Mouse (Mus musculus): ENCODE measurements at regions not wholly inside any gene's neighbourhood (a gene's known extent, or its start where the extent isn't known, plus 50 kb on each side); places are given as distances from the start of the nearest gene placed in this dataset.

DNA sequence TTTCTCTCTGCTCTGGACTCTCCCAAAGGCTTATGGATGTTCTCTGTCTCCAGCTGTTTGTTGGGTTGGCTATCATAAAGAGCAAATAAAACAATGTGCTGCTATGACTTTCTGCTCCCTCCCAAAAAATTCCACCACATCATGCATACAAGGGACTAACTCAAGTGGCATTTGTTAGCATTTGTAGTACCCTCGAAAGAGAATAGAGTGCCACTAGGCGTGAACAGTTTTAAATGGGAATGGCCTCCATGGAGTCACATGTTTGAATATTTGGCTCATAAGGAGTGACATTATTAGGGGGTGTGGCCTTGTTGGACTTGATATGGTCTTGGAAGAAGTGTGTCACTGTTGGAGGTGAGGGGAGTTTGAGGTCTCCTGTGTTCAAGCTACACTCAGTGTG lies 86.5 kb upstream of the Serbp1 start:
- DNase-seq (ENCODE audit: low read depth, low spot score), result no peak

DNA sequence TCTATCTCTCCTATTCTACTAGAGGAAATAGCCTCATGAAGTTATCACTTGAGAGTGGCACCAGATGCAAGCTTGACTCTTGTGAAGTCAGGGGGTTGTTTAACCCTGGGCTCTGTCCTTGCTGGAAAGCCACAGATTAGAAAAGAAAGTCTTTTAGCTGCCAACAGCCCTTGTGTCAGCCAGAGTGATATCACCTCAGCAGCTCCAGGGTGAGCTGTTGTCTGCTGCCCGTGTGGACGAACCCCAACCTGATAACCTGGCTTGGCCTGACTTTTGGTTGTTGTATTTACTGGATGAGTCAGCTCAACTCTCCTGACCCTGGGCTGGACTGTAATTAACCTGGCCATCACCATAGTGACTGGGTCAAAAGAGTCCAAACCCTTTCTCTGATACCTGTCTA lies 88.6 kb upstream of the Serbp1 start:
- DNase-seq (ENCODE audit: low read depth, low spot score), result no peak

DNA sequence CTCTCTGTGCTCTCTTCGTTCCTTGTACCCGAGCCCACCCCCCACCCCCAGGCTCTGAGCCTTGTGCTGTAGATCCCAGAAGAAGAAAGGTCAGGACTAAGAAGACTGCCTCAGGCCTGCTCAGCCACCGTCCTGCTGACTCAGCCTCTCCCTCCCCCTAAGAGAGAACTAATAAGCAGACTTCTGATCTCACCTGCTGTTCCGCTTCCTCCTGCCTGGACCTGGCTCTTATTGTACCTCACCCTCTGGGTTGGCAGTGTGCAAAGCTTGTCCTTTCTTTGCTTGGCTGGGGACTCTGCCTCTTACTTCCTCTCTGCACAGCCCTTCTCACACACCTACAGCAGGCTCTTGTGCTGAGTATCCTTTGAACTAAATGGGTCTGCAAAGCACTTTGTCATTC lies 91.3 kb upstream of the Serbp1 start:
- DNase-seq (ENCODE audit: low read depth, low spot score), result no peak

DNA sequence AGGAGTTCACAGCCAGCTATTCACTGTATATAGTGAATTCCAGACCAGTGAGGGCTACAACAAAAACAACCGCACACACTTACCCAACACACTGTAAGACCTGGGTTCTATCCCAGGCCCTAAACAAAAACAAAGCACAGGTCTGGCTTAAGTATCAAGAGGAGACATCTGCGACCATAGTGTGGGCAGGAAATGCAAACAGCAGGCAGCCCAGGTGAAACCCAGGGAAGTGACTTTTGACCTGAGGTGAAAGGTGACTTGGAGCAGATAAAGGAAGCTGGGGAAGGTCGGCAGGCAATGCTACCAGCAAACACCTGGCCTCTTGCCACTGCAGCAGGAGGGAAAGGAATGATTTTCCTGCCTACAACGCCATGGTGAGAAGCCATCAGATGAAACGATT lies 92.0 kb upstream of the Serbp1 start:
- DNase-seq (ENCODE audit: low read depth, low spot score), result no peak

DNA sequence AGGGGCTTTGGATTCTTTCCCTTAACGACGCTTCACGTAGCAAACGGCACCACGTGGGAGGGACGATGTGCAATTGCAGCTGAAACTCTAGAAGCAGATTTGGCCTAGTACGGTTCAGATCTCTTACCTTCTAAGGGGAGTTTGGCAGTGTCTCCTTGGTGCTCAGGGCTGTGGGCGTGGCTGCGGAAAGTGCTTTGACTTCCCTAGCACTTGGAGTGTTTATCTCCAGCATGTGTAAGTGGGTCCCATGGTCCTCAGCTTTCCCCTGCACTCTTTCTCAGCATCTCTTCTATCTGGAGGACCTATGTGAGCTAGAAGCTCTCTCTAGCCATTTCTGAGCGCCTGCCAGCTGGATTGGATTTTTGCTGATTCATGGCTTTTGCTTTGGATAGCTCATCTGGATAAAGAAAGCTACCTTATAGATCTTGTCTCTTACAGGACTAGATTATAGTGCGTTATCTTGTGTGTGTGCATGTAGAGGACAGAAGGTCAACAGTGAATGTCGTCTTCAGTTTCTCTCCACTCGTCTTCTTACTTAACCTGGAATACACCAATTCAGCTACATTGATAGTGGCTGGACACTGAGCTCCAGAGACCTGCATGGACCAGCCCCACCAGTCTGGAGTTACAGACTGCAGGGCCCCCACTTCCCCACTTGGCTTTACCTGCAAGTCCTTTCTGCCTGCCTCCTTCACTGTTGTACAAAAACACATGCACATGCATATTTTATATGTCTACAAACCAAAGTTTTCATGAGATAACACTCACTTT lies 92.8 kb upstream of the Serbp1 start:
- no peak for DNase-seq (ENCODE audit: low read depth, low spot score)

DNA sequence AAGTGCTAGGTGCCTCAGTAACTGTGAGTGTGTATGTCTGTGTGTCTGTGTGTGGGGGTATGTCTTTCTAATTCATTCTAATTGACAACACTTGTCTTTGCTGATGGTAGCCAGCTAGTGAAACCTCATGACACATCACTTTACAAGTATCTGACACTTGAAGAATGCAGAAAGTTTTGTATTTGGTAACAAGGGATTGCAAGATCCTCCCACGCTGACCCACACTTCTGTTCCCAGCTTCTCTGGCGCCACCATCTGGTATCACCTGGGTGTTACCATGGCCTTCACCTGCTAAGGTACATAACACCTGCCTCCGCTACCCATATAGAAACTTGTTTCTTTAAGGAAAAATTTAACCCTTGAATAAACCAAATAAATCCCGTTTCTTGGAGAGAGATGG lies 95.8 kb upstream of the Serbp1 start:
- no peak for DNase-seq (ENCODE audit: low read depth, low spot score)

DNA sequence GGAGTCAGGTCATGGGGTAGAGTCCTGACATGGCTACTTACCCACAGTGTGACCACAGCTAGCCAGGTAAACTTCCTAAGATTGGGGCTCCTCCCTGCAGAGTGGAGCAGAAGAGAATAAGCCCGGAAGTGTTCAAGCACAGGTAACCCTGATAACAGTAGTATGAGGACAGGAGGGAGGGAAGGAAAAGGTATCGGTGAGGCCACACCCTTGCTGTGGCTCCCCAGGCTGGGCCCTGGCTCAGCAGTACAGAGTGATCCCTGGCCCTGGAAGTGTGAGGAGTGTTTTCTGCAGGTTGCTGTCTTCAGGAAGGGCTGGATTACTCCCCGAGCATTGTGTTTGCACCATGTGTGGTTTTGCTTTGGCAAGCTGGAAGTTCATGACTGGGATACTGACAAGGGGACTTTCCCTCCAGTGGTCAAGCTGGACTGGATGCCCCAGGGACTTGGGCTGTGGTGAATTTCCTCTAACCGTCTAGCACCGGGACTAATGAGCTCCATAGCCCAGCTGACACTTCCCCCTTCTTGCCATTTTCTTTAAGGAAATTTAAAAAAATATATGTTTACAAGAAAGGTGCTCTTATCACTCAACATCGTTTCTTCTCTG lies 97.2 kb upstream of the Serbp1 start:
- no peak for DNase-seq (ENCODE audit: low read depth, low spot score)

DNA sequence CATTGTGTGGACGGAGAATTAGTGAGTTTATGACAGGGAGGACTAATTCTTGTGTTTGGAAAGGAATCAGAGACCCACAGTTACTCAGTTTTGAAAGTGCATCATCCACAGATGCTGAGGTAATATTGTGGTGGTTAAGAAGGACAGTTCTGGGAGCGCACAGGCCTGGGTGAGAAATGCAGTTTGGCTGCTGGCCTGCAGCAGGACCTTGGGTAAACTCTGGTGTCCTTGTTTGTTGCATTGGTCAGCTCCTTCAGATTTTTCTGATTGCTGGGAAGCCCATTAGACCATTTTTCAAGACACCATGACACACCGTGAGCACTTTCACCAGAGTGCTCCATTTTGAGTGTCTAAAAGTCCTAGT lies 99.0 kb upstream of the Serbp1 start:
- DNase-seq (ENCODE audit: low read depth, low spot score), result no peak

DNA sequence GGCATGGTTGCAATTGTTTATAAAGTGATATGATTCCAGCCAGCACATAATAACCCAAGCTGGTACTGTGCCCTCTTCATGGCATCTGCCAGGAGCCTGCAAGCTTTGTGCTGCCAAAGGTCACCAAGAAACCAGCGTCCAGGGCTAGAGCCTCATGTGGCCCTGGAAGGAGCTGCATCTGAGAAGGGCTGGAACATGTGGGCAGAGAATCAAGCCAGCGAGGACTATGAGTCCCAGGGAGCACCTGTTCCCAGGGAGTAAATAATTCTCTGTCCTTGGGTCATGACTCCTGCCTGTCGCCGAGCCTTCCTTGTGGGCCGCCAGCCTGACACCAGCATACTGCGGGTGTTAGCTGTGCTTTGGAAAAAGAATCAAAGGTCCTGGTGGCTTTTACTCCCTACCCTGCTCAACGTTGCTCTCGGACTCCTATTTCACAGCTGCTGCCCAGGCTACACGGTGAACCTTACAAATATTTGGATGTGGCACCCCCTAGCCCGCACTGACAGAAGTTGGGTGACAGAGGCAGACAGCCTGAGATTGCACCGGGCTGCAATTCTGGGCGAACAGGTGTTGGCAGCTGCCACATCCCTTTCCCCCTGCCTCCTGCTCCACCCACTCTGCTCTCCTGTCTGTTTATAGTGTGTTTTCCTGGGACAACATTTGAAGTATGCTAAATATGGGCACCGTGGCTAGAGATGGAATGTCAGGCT lies 99.5 kb upstream of the Serbp1 start:
- DNase-seq (ENCODE audit: low read depth, low spot score), result no peak

DNA sequence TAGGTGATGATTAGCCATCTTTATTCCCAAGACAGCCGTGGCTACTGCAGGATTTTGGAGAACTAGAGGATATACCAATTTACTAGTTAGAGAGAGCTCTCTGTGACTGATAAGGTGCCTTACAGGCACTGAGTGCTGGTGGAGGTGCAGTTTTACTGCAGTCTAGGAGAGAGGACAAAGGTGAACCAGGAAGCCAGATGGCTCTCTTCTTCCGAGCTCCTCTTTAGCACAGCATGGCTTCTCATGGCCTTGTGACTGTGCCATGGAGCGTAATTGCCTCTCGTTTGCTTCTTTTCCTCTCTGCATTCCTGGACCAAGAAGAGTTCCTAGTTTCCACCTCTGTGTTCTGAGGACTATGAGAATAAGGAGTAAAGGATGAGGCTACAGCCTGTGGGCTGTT lies 100.2 kb upstream of the Gadd45a start:
- no peak for DNase-seq (ENCODE audit: low read depth, low spot score)

DNA sequence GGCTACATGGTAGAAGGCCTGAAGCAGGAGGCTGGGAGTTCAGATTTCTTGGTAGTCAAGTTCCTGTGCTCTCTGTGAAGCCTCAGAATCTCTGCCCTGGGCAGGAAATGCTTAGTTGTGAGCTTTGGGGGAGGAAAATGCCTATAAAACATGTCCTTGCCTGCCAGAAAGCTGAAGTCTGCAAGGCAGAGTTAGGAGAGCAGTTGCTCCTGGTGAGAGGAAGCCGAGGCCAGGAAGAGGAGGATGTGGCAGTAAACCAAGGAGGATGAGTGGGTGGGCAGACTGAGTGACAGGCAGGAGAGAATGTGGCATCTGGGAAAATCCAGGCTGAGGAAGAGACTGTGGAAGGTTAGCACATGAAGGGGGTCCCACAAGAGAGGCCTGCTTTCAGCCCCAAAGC lies 97.7 kb upstream of the Gadd45a start:
- no peak for DNase-seq (ENCODE audit: low read depth, low spot score)

DNA sequence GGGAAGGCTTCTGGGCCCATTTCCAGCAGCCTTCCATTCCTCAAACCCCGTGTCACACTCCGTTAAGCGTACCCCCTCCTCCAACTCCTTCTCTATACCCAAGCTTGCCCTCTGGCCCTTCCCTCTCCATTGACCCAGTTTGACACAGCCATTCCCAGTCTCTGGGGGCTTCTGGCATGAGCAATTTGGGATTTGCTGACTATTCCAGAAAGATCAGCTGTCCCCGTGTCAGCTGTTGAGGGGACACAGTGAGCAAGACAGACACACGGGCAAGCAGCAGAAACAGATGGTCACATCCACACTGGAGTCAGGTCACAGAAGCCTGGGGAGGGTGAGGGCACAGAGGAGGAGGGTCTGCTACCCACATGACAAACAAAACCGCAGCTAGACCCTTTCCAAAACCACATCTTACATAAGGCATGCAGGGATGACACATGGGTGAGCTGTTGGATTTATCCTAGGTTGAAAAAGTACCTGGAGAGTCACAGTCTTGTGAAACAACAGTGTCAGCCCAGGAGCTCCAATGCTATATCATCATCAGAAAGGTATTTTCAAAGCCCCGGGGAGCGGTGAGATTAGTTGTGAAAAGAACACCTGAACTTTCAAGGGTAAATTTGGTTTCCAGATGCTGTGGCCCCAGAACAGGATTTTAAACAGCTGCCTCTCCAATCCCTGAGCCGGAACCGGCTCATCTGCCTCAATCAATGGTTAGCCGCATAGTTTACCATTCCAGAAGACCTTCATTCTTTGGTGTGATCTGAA lies 93.5 kb upstream of the Gadd45a start:
- DNase-seq (ENCODE audit: low read depth, low spot score), result no peak

DNA sequence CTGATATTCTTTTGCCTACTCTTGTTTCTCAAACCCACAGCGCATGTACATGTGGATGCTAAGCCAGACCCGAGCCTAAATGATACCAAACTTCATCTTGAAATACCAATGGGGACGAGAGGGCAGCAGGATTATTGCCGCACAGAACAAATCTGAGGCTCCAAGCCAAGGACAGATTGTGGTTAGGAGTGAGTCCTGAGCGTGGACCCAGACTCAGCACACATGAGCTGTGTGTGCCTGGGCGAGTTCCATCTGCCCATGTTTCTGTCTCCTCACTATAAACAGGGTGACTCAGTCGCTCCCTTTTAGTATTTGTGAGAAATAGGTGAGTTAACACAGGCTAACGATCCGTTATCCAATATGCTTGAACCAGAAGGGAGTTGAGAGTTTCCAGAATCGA lies 92.4 kb upstream of the Gadd45a start:
- no peak for DNase-seq (ENCODE audit: low read depth, low spot score)

DNA sequence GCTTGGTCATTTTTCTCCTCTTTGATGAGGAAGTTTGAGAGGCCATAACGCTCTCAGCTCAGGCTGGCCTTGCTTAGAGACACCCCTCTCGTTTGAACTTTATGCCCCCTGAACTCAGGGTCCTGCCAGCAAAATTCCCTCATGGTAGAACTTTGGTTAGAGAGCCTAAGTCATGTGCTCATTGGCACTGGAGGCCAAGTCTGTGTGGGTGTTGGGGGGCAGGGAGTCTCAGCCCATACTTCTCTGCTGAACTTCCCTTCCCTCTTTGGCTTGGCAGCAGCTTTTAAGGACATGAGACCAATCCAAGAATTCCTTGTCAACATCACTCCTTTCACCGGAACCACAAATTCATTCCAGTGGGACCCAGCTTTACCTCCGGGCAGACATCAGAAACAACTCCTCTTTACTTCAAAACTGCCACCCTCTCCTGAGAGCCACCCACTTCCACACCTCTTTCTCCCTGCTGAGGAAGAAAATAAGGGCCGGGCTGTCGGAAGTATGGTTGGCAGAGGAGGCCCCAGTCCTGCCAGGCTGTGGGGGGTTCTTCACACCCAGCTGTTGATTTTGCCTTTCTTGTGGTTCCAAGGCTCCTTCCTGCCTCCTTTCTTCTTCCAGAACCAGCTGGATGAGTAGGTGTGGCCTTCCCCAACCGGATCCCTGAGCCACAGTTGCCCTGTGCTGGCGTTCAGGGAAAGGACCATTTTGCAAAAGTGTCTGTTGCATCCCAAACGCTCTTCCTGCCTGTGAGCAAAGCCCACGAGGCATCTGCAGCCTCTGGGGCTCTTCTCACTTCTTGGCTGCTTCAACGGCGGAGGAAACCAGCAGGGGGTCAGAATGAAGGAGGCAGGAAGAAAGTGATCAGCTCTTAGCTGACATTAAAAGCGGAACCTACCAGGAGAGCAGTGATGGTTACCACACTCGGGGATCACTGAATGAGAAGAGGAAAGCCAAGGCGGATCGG lies 91.5 kb upstream of the Gadd45a start:
- DNase-seq (ENCODE audit: low read depth, low spot score), result no peak

DNA sequence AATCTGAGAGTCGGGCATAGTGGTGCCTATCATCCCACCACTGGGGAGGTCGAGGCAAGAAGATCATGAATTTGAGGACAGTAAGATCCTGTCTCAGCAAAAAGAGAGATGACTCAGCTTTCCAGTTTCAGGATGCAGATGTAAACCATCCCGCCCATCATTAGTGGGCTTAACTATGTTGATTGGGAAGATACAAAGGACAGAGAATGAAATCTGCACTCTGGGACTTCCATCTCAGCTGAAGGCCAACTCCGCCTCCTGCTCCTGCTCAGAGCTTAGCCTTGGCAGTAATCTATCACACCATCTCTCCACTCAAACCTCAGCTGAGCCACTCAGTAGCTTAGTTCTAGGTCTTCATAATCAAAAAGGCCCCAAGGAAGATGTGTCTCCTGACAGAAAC lies 90.5 kb upstream of the Gadd45a start:
- DNase-seq (ENCODE audit: low read depth, low spot score), result no peak

DNA sequence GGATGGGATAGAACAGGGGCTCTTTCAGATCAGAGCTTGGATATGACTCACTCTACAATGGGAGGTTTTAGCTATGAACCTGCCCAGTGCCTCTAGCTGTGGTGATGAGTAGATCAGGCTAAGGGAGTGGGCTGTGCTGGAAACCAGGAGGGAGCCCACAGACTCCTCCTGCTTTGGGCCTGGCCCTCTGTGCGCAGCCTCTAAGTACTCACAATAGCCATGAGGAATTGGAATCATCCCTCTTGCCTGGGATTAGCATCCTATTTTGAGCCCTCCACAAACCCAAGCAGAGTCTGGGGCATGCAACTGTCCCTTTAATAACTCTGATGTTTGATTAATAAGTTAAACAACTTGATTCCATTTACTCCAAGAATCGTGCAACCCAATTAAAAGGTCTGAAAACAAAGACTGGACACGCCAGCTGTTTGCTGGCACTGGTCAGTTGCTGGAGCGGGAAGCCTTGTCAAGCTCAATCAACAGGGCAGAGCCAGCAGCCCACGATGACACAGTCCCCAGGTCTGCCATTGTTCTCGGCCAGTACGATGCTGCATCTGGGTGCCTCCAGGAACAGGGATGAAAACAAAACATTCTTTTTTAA lies 88.6 kb upstream of the Gadd45a start:
- DNase-seq (ENCODE audit: low read depth, low spot score), result no peak

DNA sequence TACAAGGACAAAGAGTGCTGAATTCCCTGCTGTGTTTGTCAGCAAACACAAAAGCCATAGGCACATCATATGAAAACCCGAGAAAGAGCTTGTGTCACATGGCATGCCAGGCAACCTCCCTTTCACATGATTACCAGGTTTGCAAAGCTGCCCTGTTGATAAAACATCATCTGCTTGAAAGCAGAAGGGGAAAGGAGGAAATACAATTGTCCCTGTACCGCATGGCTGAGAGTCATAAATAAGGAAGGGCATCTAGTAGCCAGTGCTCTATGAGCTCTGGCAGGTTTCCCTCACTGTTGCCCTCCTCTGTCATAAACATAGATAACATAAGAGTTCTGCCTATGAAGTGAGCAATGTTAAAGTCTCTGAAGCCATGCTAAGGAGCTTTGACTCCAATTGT lies 86.8 kb upstream of the Gadd45a start:
- DNase-seq (ENCODE audit: low read depth, low spot score), result no peak

DNA sequence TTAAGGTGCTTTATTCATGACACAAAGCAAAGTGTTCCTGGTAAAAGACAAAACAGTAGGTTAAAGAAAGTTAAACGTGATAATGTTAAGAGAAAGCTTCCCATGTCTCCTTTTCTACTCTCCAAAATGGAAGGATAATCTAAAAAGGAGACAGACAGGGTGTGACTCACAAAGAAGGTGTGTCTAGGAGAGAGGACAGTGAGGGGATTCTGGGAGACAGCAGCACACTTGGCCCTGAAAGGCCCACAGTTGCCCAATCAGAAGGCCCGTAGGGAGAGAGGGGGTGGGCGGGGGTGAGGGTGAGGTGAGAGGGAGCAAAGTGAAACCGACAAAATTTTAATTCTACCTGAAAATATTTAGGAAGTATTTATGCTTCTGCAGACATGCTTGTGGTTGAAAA lies 85.8 kb upstream of the Gadd45a start:
- no peak for DNase-seq (ENCODE audit: low read depth, low spot score)

DNA sequence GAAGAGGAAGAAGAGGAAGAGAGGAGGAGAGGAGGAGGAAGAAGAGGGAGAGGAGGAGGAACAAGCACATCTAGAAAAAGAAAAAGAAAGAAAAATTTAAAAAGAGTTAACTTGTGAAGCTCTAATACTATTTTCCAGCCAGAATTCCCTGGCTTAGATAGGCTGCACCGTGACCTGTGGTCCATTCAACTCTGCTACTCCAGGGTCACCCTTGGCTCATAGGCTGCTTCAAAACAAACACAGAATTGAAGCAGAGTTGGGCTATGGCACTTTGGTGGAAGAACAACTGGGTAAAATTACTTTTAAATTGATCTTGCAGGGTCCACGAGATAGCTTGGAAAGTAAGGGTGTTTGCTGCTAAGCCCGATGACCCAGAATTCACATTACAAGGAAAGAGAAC lies 79.0 kb upstream of the Gadd45a start:
- DNase-seq (ENCODE audit: low read depth, low spot score), result no peak

DNA sequence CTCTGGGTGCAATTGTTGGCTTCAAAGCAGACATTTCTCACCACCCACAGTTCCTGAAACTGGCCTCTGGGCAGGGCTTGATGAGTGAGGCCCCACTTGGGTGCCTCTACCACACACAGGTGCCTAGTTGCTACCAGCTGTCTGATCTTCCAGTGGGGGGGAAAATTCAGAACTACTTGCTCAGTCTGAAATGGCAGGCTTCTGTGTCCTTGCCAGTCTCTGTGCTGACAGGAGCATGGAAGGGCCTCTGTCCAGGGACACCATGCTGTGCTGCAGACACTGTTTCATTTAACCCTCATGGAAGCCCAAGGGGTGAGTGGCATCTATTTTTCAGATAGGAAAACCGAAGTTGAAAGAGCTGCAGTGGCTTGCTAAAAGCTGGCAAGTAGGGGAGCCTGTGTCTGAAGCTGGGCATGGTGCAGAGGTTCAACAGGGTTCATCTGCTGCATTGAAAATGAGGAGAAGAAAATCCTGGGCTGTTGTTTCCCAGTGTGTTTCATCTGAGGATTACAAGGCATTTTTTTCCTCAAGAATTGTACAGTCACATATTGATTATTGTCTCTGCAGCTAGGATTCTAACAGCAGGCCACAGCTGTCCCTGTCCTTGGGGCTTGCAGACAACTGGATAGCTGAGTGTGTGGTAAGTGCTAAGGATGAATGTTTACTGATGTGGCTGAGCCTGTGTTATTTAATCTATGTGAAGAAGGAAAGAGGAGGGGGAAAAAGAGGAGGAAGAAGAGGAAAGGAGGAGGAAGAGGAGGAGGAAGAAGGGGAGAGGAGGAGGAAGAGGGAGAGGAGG lies 78.4 kb upstream of the Gadd45a start:
- no peak for DNase-seq (ENCODE audit: low read depth, low spot score)
